Mouse (Mus musculus) neural tube, embryonic 10.5 days (tissue): ENCODE data around the gene Gm38392.
A peak's percentile ranks its signal among the peaks of the same experiment; 100 is the strongest.

ENCODE experiments used
- DNase-seq: peaks from one replicate; pipeline ENCODE4 v3.0.0-alpha.2; 2017; ENCODE audit warnings: low spot score; ENCODE audit errors: extremely low spot score

The Gm38392 gene

GRCm38 (mm10) chr3:88200161-88200971 lies 86.6 kb downstream of the Gm38392 start:
- DNase-seq, result peak; percentile 75

DNA sequence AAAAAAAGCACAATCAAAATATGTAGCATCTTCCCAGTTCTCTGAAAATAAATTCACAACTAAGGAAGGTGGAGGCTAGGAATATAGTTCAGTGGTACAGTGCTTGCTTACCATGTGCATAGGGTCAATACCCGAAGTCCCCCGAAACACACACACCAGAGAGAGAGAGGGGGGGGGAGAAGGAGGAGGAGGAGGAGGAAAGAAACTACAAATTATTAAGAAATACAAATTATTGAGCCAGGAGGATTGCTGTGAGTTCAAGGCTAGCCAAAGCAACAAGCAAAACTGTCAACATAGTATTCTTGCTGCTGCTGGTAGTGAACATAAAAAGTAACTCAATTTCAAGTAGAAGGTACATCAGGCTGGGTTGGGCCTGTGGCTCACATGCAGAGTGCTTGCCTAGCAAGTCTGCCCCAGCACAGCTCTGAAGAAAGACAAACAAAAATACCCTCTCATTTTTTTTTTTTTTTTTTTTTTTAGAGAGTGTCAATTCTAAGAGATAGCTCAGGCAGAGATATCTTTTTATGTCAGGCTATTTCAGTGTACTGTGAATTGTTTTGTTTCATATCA lies 87.4 kb downstream of the Gm38392 start:
- peak; percentile 25 for DNase-seq

GRCm38 (mm10) chr3:88198505-88199020 lies 88.4 kb downstream of the Gm38392 start:
- DNase-seq, result peak; percentile 22

DNA sequence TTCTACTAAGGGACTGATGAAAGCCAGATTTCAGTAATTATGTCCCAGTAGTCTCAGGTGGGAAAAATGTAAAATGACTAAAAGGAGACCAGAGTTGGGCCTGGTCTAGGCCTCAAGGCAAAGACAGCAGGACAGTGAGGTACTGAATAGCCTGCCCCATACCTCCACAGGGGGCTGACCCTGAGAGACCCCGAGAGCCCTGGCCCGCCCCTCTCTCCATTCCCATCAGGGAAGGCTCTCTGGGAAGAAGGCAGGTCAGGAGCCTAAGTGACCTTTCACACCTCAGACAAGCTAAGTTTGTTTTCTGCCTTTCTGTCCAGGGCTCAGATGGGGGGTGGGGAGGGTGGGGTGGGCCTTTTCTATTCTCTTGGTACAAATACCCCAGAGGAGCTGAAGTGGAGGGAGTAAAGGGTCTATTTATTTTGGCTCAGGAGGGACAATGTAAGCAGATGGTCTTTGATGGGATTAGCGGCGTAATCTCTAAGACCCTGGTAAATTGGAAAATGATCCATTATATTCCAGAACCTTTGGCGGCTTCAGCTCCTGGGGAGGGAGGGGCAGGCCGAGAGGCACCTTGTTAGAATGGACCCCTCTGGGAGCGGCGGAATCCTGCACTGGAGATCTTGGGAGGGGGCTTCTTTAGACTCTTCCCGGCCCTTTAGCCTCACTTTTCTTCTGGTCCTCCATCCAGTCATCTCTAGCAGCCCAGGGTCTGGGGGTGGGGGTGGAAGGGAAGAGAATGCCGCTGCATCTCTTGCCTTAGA lies 89.1 kb downstream of the Gm38392 start:
- peak; percentile 15 for DNase-seq
